Mouse (Mus musculus) lung, postnatal 0 days (tissue): Measurements from ENCODE around the gene Coq8a.

Experiments
- CTCF ChIP-seq: IDR thresholded peaks from 2 replicates; pipeline ENCODE4 v1.5.1; 2016; ENCODE audit warnings: antibody characterized with exemption, mild to moderate bottlenecking
- EP300 ChIP-seq: IDR thresholded peaks from 2 replicates; pipeline ENCODE4 v1.6.1; 2016; ENCODE audit warnings: antibody characterized with exemption, mild to moderate bottlenecking, control low read depth

GRCm38 (mm10) chr1:180151191-180151590, 48.2 kb downstream of the Coq8a start:
- TF ChIP-seq EP300 (no peak), CTCF (0 out of 2 replicates have a peak, but pooled peaks have one; percentile 26)
